Mouse (Mus musculus): ENCODE data around the gene Gm20696.

DNA sequence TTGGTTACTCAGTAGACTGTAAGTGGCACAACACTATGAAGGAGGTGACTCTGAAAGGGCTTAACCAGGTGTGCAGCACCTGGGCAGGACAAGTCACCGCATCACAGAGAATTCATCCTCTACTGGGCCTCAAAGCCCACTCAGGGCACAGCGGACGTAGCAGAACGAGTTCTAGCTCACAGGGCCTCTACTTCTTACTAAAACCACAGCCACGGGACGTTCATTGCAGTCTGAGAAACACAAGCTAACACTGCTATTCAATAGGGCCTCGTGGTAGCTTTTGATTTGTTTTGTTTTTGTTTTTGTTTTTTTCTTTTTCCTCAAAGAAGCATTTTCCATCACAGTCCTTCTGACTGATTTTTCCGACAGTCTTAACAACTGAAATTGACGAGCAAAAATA, 233.6 kb downstream of the Gm20696 start:
- TF ChIP-seq GATA1 (IDR thresholded peaks at IDR 0.05; ENCODE audit: borderline replicate concordance, low read length) (no peak), FLI1 (IDR thresholded peaks at IDR 0.05; ENCODE audit: low read length) (no peak)
